Mouse (Mus musculus) forebrain, embryonic 14.5 days (tissue): Measurements from ENCODE around the gene Mei1. TPM values are rescaled to one million over a fixed set of nuclear protein-coding genes. Genes with fewer than 3 reads are reported as not detected.

Source experiments
- ATAC-seq: fragments of 200-750 bp; cut with Nextera tagmentation; 2 replicates; pipeline ENCODE4 v1.8.0; 2017; ENCODE audit warnings: mild to moderate bottlenecking, moderate library complexity
- DNase-seq: peaks from one replicate; pipeline ENCODE4 v3.0.0-alpha.2; 2015; ENCODE audit warnings: low spot score
- H3K27ac ChIP-seq: fragments of 300-500 bp; sonication (generic); 2 replicates; pipeline ENCODE4 v1.5.1; 2014; ENCODE audit warnings: low read depth, mild to moderate bottlenecking, control low read depth, low read length, moderate library complexity
- H3K27me3 ChIP-seq: fragments of 300-500 bp; sonication (generic); replicated peaks from 2 replicates; pipeline ENCODE4 v1.6.1; 2014; ENCODE audit warnings: low read length, control low read depth, mixed read lengths; ENCODE audit not compliant: control insufficient read depth, insufficient read depth
- H3K36me3 ChIP-seq: fragments of 300-500 bp; sonication (generic); 2 replicates; pipeline ENCODE4 v1.6.1; 2014; ENCODE audit warnings: low read length, control low read depth; ENCODE audit not compliant: control insufficient read depth, insufficient read depth
- H3K4me1 ChIP-seq: fragments of 300-500 bp; sonication (generic); 2 replicates; pipeline ENCODE4 v1.6.1; 2014; ENCODE audit warnings: antibody characterized with exemption, low read length, control low read depth; ENCODE audit not compliant: control insufficient read depth, insufficient read depth
- H3K4me2 ChIP-seq: fragments of 300-500 bp; sonication (generic); 2 replicates; pipeline ENCODE4 v1.6.1; 2014; ENCODE audit warnings: mild to moderate bottlenecking, control low read depth, low read length
- H3K4me3 ChIP-seq: fragments of 300-500 bp; sonication (generic); 2 replicates; pipeline ENCODE4 v1.5.1; 2014; ENCODE audit warnings: low read depth, low read length, control low read depth
- H3K9ac ChIP-seq: fragments of 300-500 bp; sonication (generic); 2 replicates; pipeline ENCODE4 v1.6.1; 2014; ENCODE audit warnings: mild to moderate bottlenecking, low read length, control low read depth, moderate library complexity
- H3K9me3 ChIP-seq: fragments of 300-500 bp; sonication (generic); replicated peaks from 2 replicates; pipeline ENCODE4 v1.6.1; 2016; ENCODE audit warnings: low read length, control low read depth, mixed read lengths; ENCODE audit not compliant: control insufficient read depth
- WGBS: fragments of 180-500 bp; shearing (Covaris S2); extraction: QIAGEN DNeasy Blood & Tissue Kit; methylation state at CpG from one replicate; pipeline ENCODE4 v1.1.7; 2014; 5-methylcytosine and 5-hydroxymethylcytosine counted together
- polyA plus RNA-seq: library from polyadenylated mRNA; unstranded; fragments of >200 nt; fragmentation: Nextera tagmentation; extraction: Ambion mirVana; gene quantifications from 2 replicates; pipeline ENCODE4 v1.2.1, GENCODE M21; 2014

Mei1 gene
- polyA plus RNA-seq, 1 experiment from 2014 or later: not detected

DNA sequence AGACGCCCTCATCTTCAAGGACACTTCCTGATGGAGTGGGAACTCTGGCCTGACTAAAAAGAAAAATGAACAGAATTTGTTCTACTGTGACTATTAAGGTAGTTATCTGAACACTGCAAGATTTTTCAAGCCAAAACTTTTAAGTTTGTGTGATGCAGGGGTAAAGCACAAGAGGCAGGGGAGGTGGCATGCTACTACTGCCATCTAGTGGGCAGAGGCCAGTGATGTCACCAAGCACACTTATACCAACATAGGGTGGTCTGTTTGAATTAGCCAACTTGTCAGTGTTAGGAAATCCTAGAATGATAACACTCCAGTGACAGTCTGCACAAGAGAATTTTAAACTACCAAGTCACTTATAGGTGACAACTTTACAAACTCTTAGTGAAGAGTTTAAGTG lies 29.1 kb upstream of the Mei1 start:
- H3K9ac ChIP-seq: no peak overlapping the region
- H3K27ac ChIP-seq: no peak overlapping the region
- no peak overlapping the region for H3K4me3 ChIP-seq
- WGBS: 90% methylated on average over 1 of the region's 1 CpGs
- ATAC-seq: peak; percentile 50; the same call in 1 of the 2 replicates
- no peak overlapping the region for H3K4me2 ChIP-seq
- H3K36me3 ChIP-seq: peaks cover 66% of the 10 kb centered on the region
- H3K9me3 ChIP-seq: no peaks in the 10 kb centered on the region
- no peaks in the 10 kb centered on the region; the same call in 1 of the 2 replicates for H3K4me1 ChIP-seq
- no peaks in the 10 kb centered on the region for H3K27me3 ChIP-seq
- peak; percentile 74 for DNase-seq

DNA sequence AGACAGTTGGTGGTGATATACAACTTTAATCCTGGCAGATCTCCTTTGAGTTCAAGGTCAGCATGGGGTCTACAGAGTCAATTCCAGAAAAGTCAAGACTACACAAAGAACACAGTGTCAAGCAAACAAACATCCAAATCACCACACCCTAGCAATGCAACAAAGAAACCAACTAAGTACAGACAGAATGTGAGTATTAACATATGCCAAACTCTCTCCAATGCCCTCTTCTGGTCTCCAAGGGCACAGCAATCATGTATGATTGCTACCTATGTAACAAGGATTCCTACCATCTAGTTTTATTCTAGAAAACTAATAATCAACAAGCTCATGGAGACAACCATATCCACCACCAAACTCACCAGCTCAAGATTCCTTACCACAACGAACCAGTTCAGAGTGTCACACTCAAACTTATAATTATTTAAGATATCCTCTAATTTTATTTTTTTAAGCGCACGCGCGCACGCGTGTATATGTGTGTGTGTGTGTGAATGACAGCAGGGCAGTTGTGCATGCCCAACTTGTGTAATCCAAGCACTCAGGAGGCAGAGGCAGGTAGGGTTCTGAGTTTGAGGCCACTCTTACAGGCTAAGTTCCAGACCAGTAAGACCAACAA lies 25.5 kb upstream of the Mei1 start:
- H3K27ac ChIP-seq: no peak overlapping the region
- no peaks in the 10 kb centered on the region for H3K27me3 ChIP-seq
- no peaks in the 10 kb centered on the region for H3K9me3 ChIP-seq
- ATAC-seq (no peak), DNase-seq (peak; percentile 42)
- no peak overlapping the region for H3K9ac ChIP-seq
- 0 out of 2 replicates have a peak overlapping the region, but pooled peaks have one; percentile 1 for H3K4me2 ChIP-seq
- peaks cover 13% of the 10 kb centered on the region for H3K4me1 ChIP-seq
- WGBS: 99% methylated on average over 7 of the region's 7 CpGs
- peaks cover 35% of the 10 kb centered on the region for H3K36me3 ChIP-seq
- H3K4me3 ChIP-seq: no peak overlapping the region

GRCm38 (mm10) chr15:82046246-82046891 lies 23.4 kb upstream of the Mei1 start:
- no peak overlapping the region for H3K27ac ChIP-seq
- H3K4me1 ChIP-seq: peaks cover 13% of the 10 kb centered on the region
- ATAC-seq: no peak
- H3K4me2 ChIP-seq: peak overlapping the region; percentile 98
- WGBS: 4% methylated on average over 26 of the region's 26 CpGs
- DNase-seq: no peak
- H3K36me3 ChIP-seq: peaks cover 18% of the 10 kb centered on the region
- H3K9me3 ChIP-seq: no peaks in the 10 kb centered on the region
- H3K9ac ChIP-seq: peak overlapping the region; percentile 95
- H3K27me3 ChIP-seq: no peaks in the 10 kb centered on the region
- H3K4me3 ChIP-seq: peak overlapping the region; percentile 98

DNA sequence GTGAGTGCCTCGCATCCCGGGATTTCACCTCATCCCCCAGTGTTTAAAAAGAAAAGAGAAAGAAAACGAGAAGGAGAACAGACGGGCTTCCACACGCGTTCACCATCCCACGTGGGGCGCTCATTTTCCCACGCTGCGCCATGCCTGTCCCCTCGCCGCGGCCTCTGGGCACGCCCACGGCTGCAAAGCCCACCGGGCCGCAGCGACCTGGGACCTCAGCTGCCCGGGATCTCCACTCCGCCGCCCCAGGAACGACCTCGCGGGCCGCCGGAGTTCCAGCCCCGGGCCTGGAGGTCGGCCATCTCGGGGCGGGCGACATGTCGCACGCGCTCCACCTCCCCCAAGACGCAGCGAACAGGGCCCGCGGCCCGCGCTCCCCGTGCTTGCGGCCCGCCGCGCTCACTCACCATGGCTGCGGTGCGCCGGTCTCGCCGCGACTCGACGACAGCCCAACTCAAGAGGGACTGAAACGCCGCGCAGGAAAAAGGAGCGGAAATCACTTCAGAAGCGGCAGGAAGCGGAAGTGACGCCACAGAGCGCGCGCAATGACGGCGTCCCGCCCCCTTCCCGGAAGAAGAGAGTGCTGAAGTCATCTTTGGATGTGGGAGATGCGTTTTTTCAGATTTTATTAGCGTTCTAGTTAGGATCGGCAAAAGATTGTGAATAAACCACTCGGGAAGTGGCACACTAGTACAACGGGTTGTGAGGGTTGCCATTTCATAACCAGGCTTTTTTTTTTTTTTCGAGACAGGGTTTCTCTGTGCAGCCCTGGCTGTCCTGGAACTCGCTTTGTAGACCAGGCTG lies 22.5 kb upstream of the Mei1 start, which contains the start of gene Snu13:
TSS of gene Snu13 (minus strand) at position 519 of the 804 bp plus-strand sequence.
- peak; percentile 92 for ATAC-seq
- Histone ChIP-seq H3K4me3 (peak within 1 kb of the TSS; percentile 98), H3K27me3 (no peaks in the 10 kb centered on the region), H3K9ac (peak within 1 kb of the TSS; percentile 95), H3K27ac (peak within 1 kb of the TSS; percentile 78), H3K36me3 (peaks cover 16% of the 10 kb centered on the region), H3K4me1 (peaks cover 13% of the 10 kb centered on the region), H3K4me2 (peak within 1 kb of the TSS; percentile 98), H3K9me3 (no peaks in the 10 kb centered on the region)
- DNase-seq: peak; percentile 95
- under 1% methylated on average over 73 of the region's 74 CpGs for WGBS

DNA sequence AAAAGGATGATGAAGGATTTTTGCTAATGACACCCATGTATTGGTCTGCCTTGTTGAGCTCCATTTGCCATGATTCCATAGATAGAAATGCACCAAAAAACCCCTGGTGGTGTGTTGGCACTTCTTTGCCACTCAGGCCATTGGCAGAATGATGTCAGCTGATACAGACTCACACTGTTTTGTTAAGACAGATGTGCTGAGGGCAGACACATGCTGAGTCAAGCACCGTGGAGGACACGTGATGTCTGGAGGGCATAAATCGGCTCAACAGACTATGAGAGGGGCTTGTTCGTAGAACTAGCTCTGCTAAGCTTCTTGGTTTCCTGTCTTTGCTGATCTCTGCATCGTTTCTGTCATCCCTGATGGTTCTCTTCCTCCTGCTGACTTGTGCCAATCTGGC lies 17.3 kb upstream of the Mei1 start:
- no peak overlapping the region for H3K9ac ChIP-seq
- H3K4me2 ChIP-seq: no peak overlapping the region
- H3K4me3 ChIP-seq: no peak overlapping the region
- no peaks in the 10 kb centered on the region for H3K27me3 ChIP-seq
- DNase-seq (no peak), ATAC-seq (no peak)
- peaks cover 5% of the 10 kb centered on the region; the same call in 1 of the 2 replicates for H3K4me1 ChIP-seq
- no peaks in the 10 kb centered on the region for H3K9me3 ChIP-seq
- 77% methylated on average over 5 of the region's 5 CpGs for WGBS
- H3K27ac ChIP-seq: no peak overlapping the region
- H3K36me3 ChIP-seq: no peaks in the 10 kb centered on the region

- ATAC-seq (no peak), DNase-seq (no peak)
- Histone ChIP-seq H3K4me1 (no peaks in the 10 kb centered on the region), H3K27me3 (no peaks in the 10 kb centered on the region), H3K9ac (no peak within 1 kb of the TSS), H3K4me3 (no peak within 1 kb of the TSS), H3K36me3 (no peaks in the 10 kb centered on the region), H3K4me2 (no peak within 1 kb of the TSS), H3K9me3 (no peaks in the 10 kb centered on the region), H3K27ac (no peak within 1 kb of the TSS)
- WGBS: 88% methylated on average over 1 of the region's 1 CpGs
These were observed 11.0 kb upstream of the Mei1 start, which contains the start of gene 4930407I10Rik for GRCm38 (mm10) chr15:82058719-82059201. Gene 4930407I10Rik, plus strand, starts transcription at chr15:82059151.

DNA sequence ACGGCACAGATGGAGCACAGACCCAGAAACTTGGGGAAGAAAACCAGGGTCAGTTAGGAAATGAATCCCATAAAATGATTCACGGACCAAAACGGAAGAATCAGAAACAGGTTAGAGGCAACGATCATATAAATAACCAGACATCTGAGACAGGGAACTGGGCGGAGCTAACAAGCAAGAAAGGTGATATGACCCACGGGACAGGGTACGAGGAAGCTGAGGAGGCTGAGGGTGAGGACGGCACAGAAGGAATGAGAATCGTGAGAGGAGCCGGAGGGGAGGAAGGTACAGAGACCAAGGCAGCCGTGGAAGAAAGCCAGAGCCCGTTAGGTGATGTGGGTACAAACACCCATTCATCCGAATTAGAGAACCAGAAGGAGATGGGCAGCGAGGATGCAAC lies 5.9 kb upstream of the Mei1 start:
- Histone ChIP-seq H3K27ac (no peak overlapping the region), H3K27me3 (no peaks in the 10 kb centered on the region), H3K4me1 (no peaks in the 10 kb centered on the region), H3K4me2 (no peak overlapping the region), H3K9me3 (no peaks in the 10 kb centered on the region), H3K4me3 (no peak overlapping the region), H3K9ac (no peak overlapping the region), H3K36me3 (no peaks in the 10 kb centered on the region)
- WGBS: 67% methylated on average over 14 of the region's 14 CpGs
- ATAC-seq (no peak), DNase-seq (no peak)

DNA sequence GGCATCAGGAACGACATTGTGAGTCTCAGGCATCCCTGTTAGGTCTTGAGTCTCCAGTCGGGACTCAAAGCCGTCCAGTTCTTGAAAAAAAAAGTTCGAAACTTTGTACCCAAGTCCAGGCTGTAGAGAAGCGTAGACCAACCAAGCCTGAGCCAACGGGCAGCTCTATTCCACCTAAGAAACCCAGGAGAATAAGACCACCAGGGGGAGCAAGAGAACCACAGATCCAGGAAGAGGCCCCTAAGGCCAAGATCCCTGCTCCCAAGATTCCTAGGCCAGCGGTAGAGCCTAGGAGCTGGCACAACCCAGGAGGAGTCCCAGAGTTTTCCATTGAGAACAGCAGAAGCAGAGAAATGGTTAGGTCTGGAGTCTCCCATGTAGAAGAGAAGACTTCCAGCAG lies 4.3 kb upstream of the Mei1 start:
- no peak overlapping the region for H3K4me3 ChIP-seq
- DNase-seq: peak; percentile 90
- no peaks in the 10 kb centered on the region for H3K9me3 ChIP-seq
- WGBS: 12% methylated on average over 7 of the region's 7 CpGs
- H3K36me3 ChIP-seq: no peaks in the 10 kb centered on the region
- no peak for ATAC-seq
- peaks cover 9% of the 10 kb centered on the region for H3K27me3 ChIP-seq
- no peak overlapping the region for H3K27ac ChIP-seq
- H3K4me2 ChIP-seq: no peak overlapping the region
- H3K9ac ChIP-seq: no peak overlapping the region
- H3K4me1 ChIP-seq: no peaks in the 10 kb centered on the region
